Mouse (Mus musculus) monocyte, adult 59 days (primary cell): ENCODE data around the gene Wsb2. TPM values are rescaled to one million over a fixed set of nuclear protein-coding genes. Genes with fewer than 3 reads are reported as not detected.

Experiments
- total RNA-seq, 2 experiments: library from RNA; stranded (reverse); gene quantifications; one replicate each; pipeline ENCODE4 v1.2.4; 2023

Gene Wsb2
- total RNA-seq = 10 to 100 TPM; 60.8 to 63.9 TPM

GRCm38 (mm10) chr5:117357129-117357477 lies at the start of gene Wsb2:
Gene Wsb2, plus strand, starts transcription at chr5:117357304.

GRCm38 (mm10) chr5:117318741-117319629 lies 38.1 kb upstream of the Wsb2 start, which contains the start of gene Vsig10:
Gene Vsig10, plus strand, starts transcription at chr5:117319083.

GRCm38 (mm10) chr5:117388877-117389276 lies 31.8 kb downstream of the Wsb2 start, which contains the start of gene Rfc5:
Gene Rfc5, minus strand, starts transcription at chr5:117389047.

GRCm38 (mm10) chr5:117413507-117414501 lies 56.7 kb downstream of the Wsb2 start, which contains the start of gene Ksr2:
Gene Ksr2, plus strand, starts transcription at chr5:117414000.

Other genes starting within 250 kb of the Wsb2 start
- 10 to 100 TPM; 61.5 to 62.6 TPM for gene Suds3, start 241.2 kb upstream of the Wsb2 start, total RNA-seq
- 100 to 1,000 TPM; 156 to 175 TPM for gene Taok3, start 237.2 kb upstream of the Wsb2 start, total RNA-seq
- gene Pebp1, start 69.7 kb upstream of the Wsb2 start, total RNA-seq = 10 to 100 TPM; 55.8 to 58.2 TPM
- 1 to 10 TPM; 4.4 to 5.8 TPM for gene Vsig10, start 38.2 kb upstream of the Wsb2 start, total RNA-seq
- gene Rfc5, start 31.7 kb downstream of the Wsb2 start, total RNA-seq = 10 to 100 TPM; 12.9 to 13.6 TPM
- gene Ksr2, start 56.7 kb downstream of the Wsb2 start, total RNA-seq = 1 to 10 TPM; 5.1 to 5.3 TPM